Mouse (Mus musculus) retina, embryonic 14.5 days (tissue): ENCODE data around the gene Ubr1.
"Not testable (repeated sequence)": the region's sequence is repeated elsewhere in the genome, so short reads cannot be mapped to it uniquely, and the experiment has no call there.

ENCODE experiments used
- DNase-seq: peaks from one replicate; pipeline ENCODE4 v3.0.0-alpha.2; 2015; ENCODE audit warnings: low spot score

Ubr1 gene

DNA sequence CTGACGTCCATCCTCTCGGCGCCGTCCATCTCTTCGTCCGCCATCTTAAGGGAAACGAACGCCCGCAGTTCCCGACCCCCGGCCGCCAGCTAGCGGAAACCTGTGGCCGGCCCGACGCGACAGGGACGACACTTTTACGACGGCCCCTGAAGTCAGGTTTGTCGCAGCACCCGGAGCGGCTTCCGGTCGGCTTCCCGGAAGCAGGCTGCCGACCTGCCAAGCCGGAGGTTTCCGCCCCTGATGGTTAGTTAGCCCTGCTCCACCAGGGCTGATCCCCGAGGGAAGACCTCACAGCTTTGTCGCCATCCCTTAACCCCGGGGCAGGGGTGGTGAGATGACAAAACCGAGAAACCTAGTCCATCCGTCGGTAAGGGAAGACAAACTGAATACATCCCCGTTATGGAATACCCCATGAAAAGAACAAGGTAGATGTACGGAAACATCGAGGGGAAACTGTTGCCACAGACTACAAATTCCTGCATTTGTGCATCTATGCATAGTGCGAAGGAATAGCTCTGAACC is at the start of gene Ubr1:
TSS of gene Ubr1 (minus strand) at position 157 of the 522 bp plus-strand sequence.
- peak; percentile 94 for DNase-seq

DNA sequence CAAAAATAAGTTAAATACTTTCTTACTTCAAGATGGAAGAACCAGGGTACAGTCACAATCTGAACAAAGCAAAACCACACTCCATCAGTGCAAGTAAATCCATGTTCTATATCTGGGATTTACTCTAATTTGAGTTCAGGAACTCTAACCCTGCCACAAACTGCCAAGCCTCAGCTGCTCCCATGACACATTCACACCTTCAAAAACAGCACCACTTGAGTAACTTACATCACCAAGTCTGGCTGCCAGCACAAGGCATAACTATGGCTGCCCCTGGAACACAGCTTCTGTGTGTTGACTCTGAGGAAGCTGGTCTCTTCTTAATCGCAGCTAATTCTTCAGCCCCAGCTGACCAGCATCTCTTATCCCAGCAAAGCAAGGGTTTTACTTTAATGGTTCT is 46.6 kb upstream of the Ubr1 start:
- DNase-seq = no peak

DNA sequence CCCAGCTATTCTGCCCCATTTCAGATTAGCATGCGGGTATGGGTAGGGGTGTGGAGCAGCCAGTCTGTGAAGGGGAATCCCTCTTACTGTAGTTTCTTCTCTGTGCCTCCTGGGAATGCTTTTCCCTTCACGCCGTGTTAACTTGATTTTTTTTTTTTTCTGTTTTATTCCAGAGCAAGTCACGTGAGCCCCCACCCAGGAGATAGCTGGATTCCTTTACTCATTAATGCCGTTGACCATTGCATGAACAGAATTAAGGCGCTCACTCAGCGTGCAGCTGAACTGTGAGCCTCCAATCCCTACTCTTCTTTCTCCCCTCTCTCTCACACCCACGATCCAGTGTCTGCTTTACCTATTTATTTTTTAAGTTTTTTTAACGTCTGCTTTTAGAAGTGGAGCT is 45.7 kb upstream of the Ubr1 start:
- DNase-seq = no peak

DNA sequence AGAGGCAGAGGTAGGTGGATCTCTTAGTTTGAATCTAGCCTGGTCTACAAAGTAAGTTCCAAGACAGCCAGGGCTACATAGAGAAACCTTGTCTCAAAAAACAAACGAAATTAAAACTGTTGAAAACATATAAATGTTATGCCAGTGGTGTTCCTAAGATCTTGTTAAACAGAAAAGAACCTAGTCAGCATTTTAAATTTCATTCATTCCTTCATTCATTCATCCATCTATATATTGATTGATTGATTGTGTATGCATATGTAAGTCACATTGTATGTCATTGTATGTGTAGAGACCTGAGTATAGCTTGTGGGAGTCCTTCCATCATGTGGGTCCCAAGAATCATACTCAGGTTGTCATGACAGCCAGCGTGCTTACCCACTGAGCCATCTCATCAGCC is 45.0 kb upstream of the Ubr1 start:
- no peak for DNase-seq

DNA sequence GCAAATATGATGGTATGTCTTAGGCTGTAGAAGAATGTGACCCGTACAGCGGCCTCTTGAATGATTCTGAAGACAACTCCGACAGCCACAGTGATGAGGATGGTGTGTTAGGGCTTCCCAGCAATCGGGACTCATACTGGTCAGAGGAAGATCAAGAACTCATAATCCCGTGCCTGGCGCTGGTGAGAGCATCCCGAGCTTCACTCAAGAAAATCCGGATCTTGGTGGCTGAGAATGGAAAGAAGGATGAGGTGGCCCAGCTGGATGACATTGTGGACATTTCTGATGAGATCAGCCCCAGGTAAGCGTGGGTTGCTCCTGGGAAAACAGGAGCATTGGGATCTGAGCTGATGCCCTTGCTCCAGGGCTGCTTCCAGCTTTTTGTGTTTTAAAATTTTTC is 42.2 kb upstream of the Ubr1 start:
- DNase-seq = no peak

- no peak for DNase-seq
Observed at GRCm38 (mm10) chr2:121009071-121009677, 38.7 kb upstream of the Ubr1 start.

- DNase-seq = no peak
Observed at GRCm38 (mm10) chr2:121008664-121009007, 38.1 kb upstream of the Ubr1 start.

DNA sequence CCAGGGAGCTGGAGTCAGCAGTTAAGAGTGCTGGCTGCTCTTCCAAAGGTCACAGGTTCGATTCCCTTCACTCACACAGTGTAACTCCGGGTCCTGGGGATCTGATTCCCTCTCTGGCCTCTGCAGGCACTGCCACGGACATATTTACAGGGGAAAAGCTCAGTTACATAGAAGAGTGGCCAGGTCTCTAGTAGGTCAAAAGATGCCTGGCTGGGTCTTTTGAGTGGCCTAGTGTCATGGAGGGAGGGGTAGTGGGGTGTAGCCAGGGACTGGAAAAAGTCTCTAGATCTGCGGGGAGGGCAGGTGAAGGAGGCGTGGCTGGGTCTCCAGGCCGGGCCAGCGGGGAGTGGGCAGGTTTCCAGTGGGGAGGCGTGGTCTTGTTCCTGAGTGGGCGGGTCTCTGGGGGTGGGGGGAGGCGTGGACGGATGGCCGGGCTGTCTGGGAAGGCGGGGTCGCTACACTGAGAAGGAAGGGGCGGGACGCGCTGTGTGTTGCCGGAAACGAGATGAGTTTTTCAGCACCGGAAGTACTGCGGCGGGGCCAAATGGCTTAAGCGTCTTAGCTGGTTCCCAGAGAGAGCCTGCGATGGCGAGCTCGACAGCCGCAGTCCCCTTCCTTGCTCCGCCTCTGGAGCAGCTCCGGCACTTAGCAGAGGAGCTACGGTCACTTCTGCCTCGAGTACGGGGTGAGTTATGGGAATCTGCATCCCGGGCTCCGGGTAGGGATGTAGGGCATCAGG is 37.6 kb upstream of the Ubr1 start, which contains the start of gene Ccndbp1:
TSS of gene Ccndbp1 (plus strand) at position 479 of the 739 bp plus-strand sequence.
- peak; percentile 94 for DNase-seq

- no peak for DNase-seq
Observed at GRCm38 (mm10) chr2:121006986-121007385, 36.5 kb upstream of the Ubr1 start.

DNA sequence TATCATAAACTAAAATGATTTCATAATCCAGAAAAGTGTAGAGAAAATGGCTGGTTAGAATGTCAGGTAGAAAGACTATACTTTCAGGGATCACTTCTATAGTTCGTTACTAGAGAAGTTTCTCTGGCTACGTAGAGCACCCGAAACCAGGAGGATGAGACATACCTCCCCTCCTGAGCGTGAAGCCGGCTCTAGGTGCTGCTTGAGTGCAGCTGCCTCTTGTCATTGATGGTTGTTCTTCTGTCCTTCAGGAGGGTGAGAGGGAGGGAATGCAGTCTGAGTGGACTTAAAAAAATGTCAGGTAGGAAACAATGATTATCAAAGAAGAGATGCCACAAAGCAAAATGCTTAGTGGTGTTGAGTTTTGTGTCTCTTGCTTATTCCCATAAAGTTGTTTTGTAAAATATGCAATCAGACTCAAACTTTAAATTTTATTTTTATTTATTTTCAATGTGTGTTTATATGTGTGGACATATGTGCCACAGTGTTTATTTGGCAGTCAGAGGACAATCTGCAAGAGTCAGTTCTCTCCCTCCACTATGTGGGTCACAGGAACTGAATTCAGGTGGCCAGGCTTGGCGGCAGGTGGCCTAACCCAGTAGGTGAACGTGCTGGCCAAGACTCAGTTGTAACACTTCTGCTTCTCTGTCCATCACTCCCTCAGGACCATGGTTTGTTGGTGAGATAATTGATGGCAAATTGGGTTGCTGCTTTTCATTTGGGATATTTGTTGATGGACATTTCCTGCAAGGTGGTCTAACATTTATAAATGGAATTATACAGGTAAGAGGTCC is 33.7 kb upstream of the Ubr1 start:
- DNase-seq = no peak

DNA sequence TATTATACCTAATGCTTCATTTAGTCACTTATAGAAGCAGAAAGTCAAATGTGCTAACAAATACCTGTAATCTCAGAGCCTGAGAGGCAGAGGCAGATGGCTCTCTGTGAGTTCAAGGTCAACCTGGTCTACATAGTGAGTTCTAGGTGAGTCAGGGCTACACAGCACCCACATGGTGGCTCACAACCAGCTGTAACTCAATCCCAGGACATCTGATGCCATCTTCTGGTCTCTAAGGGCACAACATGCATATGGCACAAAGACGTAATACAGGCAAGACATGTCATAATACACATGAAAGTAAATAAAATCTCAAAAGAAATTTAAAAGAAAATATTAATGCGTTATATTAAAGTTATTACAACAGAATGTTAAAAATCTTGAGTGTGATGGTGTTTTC is 33.1 kb upstream of the Ubr1 start:
- peak; percentile 16 for DNase-seq

DNA sequence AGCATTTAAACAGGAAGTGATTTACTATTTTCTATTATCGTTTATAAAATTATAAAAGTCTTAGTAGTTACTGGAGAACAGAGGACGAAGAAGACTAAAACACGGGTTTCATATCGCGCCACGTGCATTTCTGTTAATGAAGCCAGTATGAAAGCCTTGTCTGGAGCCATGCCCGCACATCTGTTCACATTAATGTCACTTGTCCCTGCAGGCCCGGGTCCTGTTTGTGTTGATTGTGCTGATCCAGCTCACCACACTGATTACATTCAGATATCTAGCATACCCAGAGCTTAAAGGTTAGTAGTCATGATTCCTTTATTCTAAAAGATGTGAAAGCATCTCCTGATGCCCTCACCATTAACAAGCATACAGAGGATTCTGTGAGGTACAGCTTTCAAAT is 28.3 kb upstream of the Ubr1 start:
- DNase-seq = no peak

GRCm38 (mm10) chr2:120996607-120997006 is 26.1 kb upstream of the Ubr1 start:
- DNase-seq = not testable (repeated sequence)

DNA sequence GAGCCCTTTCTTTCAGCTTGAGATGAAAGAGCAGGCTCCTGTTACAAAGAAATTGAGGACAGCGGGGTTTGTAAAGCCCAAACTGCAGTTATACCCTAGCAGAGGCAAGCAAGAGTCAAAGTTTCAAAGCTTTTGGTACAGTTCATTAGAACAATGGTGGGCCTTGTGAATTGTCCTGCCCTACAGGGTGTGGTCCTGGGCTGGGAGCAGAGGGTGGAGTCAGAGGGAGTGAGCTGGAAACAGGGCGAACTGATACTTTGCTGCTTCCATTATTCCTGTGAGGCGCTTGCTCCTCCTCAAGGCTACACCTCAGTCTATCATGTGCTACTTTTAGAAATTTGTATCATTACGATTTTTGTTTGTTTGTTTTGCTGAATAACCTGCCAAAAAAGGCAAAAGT is 20.7 kb upstream of the Ubr1 start:
- no peak for DNase-seq

DNA sequence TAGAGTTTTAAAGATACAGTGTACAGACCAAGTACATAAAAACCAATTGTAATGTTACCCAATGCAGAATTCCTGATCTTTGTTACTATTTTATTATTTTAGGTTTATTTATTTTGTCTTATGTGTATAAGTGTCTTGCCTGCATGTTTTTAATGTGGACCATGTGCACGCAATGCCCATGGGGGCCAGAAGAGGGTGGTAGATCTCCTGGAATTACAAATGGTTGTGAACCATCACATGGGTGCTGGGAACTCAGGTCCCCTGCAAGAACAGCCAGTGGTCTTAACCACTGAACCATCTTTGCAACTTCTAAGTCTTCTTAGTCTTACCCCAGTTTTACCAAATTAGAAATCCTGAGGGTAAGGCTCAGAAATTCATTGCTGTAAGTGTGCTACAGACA is 14.7 kb upstream of the Ubr1 start:
- DNase-seq = no peak

- DNase-seq = no peak
Observed at GRCm38 (mm10) chr2:120983611-120984010, 13.1 kb upstream of the Ubr1 start.

DNA sequence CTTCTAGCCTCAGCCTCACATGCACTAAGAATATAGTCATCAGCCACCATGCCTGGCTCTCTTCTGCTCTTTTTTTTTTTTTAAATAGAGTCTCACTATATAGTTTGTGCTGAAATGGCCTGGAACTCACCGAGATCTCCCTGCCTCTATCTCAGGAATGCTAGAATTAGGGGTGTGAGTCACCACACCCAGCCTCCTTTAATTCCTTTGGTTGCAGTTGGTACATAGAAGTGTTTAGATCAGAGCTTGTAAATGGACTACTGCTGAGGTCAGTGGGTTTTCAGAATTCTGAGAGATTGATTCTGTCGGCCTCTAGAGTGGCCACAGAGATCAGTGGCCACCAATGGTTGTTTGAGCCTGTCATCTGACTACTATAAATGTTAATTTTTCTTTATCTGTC is 10.3 kb upstream of the Ubr1 start:
- no peak for DNase-seq

DNA sequence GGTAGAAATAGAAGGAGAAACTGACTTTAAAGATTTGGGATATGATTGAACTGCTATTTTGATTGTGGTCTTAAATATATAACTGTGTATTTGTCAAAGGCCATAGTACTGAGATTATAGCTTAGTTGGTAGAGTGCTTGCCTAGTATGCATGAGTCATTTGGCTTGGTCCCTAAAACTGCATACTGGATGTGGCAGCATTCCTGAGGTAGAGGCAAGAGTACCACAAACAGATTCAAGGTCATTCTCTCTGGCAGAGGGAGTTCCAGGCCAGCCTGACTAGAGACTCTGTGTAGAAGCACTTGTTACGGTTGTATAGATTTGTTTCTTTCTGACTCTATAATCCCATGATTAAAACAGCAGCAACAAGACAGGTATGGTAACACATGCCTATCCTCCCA is 9.3 kb upstream of the Ubr1 start:
- DNase-seq = no peak

DNA sequence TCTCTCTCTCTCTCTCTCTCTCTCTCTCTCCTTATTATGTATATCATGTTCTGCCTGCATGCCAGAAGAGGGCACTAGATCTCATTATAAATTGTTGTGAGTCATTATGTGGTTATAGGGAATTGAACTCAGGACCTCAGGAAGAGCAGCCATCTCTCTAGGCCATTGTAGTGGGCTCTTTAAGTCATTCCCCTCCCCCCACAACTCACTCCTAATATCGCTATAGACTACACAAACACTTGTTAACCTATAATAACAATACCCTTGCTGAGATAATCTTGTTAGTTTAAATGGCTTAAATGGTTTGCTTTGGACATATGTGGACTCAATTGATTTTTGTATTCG is 8.2 kb upstream of the Ubr1 start:
- peak; percentile 36 for DNase-seq

DNA sequence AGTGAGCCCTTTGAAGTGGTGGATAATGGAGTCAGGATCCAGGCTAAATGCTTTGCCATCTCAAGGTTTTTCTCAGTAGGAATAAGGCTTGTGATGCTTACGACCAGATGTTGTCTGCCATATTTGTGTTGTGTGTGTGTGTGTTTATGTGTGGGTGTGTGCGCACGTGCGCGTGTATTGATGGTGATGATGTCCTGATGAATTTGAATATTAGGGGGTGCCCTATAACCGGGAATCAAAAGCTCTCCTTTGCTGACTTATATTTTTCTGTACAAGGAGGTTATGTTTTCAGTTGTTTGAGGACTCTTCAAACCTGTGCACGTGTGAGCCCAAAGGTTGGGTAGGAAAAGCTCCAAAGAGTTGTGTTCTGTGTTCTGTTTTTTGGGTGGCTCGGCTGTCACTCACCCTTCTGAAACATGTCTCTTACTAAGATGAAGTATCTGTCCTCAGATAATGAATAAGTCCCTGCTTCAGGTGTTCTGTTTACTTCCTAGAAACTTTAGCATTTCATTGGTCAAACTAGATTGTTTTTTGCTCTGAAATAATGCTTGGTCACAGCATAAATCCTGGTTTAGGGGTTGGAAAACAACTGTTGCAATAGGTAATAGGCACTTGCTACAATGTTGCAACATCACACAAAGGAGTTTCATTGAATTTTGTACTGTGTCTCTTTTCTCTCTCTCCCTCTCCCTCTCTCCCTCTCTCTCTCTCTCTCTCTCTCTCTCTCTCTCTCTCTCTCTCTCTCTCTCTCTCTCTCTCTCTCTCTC is 7.6 kb upstream of the Ubr1 start:
- DNase-seq = no peak

DNA sequence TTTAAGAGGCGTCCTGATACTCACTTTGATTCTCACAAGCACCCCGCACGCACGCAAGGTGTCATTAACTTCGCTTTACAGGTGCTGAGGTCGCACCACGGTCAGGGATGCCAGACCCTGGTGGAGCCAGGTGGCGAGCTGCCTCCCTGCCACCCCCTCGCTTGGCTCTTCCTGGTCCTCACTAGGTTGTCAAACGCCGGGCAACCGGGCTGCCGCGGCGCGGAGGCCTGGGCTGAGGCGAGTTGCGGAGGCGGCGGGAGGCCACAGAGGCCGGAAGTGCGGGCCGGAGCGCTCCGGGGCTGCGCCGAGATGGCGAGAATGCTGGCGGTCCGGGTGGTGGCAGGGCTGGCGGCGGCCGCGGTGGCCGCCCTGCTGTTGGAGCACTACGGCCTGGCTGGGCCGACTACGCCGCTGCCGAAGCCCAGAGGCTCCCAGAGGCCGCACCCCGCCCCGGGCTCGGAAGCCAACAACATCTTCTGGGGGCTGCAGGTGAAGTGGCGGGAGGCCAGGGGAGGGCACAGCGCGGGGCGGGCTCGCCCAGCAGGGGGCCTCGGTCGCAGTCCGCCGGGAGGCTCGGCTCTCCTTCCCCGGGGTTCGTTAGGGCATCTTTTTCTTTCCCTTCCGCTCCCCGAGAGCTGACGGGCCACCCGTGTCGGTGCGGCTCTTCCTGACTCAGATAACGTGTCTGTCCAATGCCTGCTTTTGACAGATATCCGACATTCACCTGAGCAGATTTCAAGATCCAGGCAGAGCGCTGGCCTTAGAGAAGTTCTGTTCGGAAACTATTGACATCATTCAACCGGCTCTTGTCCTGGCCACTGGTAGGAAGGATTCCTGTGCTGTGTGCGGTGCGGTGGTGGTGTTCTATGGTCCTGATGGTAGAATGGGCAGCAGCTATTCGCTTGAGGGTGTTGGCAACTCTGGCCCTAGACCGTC is 6.7 kb upstream of the Ubr1 start, which contains the start of gene Tmem62:
TSS of gene Tmem62 (plus strand) at position 28 of the 936 bp plus-strand sequence.
- peak; percentile 64 for DNase-seq
